Mouse (Mus musculus): ENCODE measurements around the gene Ptpdc1.

The Ptpdc1 gene

DNA sequence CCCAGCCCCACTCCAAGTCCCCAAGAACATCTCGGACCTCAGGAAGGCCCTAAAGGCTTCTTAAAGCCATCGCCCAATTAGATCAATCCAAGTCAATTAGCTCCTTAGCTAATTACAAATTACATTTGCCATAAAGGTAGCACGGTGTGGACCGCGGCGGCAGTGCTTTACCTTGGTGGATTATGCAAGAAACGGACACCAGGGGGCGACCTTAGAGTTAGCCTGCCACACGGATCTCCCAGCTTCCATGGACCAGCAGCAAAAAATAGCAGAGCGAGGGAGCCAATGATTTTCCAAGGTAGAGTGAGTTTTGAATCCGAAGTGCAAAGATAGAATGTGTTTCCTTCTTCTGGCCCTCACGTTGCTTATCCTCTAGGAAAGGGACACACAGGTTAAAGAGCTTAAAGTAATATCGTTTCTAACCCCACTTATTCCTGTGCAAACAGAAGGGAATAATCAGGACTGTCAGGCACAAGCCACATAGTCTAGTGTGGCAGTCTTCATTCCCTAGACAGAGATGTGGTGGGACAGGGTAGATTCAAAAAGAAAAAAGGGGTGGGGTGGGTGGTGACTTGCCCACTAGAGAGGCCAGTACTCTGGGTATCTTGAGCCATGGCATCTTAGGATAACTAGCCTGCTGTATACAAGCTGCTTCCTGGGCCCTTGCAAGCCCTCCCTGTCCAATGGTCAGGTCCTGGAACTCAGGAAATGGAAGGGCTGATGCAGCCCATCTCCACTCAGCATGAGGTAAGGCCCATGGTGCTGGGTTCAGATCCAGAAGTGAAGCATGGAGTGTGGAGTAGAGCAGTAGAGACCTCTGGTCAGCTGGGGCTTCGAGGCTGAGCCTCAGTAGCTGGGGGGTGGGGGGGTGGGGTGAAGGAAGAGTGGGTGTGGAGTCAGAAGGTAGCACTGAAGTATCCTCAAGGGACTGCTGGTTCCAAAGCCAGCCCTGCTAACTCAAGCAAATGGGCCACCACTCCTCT lies 28.6 kb upstream of the Ptpdc1 start:
- peak in 1 of 2 experiments; percentile 72 for DNase-seq

DNA sequence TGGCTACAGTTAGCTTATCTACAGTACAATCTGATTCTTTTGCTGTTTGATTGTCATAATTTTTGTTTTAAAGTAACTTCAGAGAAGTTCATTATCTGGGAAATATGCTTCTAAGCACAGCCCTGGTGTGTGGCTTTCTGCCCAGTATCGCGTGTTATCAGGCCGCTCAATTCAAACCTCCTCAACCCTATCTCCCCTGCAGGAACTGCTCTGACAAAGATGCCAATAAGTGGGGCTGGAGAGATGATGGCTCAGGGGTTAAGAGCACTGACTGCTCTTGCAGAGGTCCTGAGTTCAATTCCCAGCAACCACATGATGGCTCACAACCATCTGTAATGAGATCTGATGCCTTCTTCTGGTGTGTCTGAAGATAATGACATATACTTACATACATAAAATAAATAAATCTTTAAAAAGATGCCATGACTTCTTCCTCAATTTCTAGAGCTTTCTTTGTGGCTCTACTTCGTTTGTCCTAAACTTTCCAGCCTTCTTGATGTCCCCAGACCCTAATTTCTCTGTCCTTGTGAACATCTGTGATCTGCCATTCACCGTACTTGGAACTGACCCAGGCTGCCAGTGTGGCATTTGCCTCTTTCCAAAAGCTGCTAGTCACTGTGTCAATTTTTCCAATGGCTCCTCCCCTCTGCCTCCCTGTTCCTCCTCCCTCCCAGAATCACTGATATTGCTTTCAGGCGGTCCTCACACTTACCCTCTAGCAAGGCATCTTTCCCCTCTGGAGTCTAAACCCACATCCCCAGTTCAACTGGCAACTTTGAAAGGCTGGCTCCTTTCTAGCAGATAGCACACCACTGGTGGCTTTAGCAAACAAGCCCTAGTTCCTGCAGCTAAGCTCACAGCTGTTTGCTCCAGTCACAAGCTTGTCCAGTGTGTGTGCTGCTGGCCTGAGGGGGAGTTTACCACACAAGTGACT lies 25.9 kb upstream of the Ptpdc1 start:
- no peak for DNase-seq

DNA sequence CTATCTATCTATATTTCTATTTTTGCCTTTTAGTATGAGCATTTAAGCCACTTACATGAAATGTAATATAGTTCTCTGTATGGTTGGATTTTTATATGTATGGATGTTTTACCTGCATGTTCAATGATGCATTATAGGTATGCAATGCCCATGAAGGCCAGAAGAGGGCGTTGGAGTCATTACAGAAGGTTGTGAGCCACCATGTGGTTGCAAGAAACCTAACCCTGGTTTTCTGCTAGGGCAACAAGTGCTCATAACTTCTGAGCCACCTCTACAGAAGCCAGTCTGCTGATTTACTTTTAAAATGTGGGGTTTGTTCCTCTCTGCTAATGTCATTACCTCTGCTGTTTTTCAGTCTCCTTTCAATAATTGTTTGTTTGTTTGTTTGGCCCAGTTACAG lies 25.2 kb upstream of the Ptpdc1 start:
- DNase-seq = no peak

DNA sequence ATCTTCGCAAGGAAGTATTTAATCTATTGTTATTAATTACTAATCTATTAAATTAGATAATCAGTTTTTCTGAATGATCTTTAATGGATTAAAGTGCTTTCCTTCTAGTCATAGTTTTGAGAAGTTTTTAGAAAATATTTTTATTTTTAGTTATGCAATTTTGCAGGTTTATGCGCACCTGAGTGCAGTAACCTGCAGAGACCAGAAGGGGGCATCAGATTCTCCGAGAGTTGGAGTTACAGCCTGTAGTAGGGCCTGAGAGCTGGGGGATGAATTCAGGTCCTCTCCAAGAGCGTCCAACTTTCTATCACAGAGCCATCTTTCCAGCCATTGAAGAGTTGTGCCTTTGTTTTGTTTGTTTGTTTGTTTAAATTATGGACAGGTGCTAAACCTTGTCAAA lies 21.2 kb upstream of the Ptpdc1 start:
- DNase-seq = no peak

DNA sequence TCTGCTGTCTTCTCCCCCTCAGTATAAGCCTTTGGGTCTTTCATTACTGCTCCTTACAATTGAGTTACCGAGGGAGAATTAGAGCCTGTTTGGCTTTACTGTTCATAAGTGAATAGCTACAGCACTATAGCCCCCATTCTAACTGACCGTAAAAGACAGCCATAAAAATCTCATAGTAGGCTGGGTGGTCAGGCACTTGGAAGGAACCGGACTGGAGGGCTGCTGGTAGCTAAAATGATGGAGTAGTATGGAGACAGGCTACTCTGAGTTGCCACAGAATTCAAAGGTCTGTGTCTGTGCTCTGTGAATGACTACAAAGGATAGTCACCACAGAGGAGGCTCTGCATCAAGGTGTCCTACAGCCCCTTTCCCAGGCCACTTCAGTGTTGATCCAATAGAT lies 18.5 kb upstream of the Ptpdc1 start:
- DNase-seq = no peak

DNA sequence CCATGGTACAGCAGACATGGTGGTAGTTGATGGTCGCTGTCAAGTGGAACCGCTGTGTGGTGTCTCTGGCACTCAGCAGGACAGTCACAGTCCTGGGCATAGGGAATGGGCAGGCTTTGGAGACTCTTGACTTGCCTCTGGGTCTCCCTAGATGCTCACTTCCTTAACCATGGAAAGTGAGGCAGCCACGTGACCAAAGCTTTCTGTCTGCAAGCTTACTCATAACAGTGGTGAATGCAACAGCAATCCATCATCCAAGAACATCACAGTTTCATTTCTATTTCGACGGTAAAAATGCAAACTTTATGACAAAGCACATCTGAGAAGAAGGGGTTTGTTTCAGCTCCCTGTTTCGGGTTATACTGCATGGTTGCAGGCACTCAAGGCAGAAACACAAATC lies 17.6 kb upstream of the Ptpdc1 start:
- DNase-seq = no peak

DNA sequence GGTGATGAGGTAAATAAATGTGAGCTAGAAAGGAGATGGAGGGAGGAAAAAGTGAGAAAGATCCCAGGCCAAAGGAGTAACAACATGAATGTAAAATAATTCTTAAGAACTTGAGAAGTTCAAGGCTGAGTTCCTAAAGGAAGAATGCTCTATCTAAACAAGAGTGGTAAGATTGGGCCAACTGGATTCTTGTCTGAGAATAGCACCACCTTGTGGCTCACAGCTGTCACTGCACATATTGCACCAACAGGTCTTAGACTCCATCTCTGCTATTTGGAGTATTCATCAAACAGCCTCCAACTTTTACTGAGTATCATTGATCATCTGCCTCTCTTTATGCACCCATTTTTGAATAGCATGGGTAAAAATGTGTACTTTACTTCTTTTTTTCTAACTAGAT lies 14.1 kb upstream of the Ptpdc1 start:
- DNase-seq = peak; percentile 38 to 69

DNA sequence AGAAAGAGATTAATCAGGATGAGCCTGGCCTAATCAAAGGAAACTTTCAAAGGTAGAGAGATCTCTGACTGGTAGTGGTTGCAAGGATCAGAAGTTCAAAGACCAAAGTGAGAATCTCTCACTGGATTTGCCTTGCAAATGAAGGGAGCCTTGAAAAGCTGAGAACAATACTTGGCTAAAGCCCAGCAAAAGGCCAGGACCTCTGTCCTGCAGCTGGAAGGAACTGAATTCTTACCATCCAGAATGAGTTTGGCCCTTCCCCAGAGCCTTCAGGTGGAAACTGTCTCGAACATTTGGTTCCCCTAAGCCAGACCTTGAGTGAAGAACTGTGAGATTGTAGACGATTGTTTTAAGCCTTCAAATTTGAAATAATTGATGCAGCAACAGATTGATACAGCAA lies 12.2 kb upstream of the Ptpdc1 start:
- no peak for DNase-seq

DNA sequence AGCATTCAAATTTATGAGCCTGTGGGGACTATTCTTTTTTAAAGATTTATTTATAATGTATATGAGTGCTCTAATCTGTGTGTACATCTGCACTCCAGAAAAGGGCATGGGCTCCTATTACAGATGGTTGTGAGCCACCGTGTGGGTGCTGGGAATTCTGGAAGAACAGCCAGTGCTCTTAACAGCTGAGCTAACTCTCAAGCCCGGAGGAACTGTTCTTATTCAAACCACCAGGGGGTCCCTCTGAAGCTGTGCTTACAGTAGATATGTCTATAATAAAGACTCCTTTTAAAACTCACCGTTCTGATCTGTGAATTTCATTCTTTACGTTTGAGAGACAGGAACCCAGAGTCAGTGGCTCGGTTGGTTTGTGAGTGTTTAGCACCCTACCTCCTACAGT lies 6.2 kb upstream of the Ptpdc1 start:
- no peak for DNase-seq

DNA sequence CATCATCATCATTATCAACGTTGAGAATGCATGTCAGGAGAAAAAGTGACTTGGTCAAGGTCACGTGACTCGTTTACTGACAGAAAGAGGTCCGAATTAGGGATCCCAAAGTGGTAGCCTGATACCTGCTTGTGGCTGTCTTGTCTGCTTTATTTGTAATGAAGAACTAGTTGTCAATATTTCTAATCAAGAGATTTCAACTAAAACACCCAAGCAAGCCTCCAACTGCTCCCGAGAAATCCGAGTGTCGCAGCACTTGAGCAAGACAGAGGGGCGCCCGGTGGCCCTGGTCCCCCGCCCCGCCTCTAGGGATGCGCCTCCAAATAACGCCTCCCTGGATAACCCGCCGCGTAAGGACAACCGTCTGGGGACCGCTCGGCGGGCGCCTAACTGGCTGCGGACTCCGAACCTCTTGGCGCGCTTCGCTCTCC lies 481 bp downstream of the Ptpdc1 start:
- DNase-seq = no peak

DNA sequence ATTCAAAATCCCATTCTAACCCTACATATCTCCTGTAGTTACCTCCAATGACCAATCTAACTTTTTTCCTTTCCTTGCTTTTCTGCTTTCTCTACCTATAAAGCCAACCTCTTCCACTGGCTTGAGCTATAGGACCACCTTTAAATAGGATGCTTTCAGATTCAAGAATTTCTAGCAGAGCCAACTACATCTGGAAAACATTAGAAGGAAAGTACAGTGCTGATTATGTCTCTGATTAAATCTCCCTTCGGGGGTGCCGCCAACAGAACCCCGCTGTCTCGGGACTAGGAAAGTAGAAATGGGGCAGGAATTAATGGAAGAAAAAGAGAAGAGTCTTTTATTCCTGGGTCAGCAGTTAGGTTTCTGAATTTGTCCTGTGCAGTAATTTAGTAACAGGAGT lies 6.6 kb downstream of the Ptpdc1 start:
- DNase-seq = no peak

DNA sequence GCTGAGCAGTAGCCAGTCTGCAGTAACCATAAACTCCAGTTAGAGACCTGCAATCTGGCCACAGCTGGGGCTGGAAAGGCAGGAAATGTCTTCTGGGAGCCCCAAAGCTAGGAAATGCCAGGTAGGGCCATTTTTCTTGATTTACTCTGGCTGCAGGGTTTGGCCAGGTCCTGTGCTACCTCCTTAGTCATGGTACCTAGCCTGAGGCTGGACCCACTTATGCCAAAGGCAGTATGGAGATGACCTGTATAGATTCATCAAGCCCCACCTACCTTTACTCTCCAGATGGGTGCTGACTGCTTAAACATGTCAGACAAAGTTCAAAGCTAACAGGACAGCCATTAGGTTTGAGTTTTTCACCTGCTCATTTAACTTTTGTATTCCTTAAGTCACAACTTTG lies 7.7 kb downstream of the Ptpdc1 start:
- no peak for DNase-seq

DNA sequence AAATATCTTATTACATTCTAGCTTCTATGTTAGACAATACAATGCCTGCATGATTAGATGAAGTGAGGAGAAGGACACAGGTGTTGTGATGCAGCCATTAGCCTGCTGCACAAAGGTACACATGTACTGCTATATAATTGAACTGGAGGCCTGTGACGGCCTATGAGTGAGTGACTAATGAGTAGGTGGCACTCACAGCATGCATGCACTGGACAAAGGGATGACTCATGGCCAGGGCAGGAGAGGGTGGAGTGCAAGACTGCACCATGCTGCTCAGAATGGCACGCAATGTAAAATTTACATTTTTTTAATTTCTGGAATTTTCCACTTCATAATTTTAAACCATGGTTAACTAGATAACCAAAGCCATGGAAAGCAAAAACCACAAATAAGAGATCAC lies 10.9 kb downstream of the Ptpdc1 start:
- no peak for DNase-seq

DNA sequence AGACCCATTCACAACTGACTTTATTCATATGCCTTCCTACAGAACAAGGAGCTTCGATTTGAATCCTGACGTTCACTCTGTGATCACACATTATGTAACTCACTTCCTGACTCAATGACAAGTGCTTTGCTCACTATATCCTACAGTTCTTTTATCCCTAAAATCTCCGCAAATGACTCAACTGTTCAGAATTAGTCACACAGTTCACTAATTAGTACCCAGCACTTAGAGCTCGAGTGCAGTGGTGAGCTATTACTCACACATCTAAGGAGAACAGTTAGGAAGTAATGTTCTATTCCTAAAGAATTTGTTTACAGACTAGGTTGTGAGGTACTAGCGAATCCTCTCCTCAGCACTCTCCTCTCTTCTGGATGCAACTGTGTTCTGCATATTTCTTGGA lies 16.4 kb downstream of the Ptpdc1 start:
- no peak for DNase-seq

DNA sequence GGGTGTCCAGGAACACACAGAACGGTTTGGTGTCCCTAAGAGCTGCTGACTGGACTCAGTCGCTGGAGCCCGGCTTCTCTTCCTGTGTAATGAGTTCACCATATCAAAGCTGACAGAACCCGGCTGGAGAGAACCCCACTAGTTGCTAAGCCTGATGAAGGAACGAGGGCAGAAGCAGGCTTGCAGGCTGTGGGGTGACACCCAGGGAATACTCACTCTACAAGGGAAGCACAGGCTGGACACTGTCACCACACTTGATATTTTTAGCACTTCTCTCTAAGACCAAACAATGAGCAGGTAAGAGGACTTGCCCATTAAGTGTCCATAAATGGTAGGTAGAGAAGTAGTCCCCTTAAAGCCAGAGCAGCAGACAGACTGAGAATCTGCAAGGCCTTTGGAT lies 20.9 kb downstream of the Ptpdc1 start:
- DNase-seq = no peak

DNA sequence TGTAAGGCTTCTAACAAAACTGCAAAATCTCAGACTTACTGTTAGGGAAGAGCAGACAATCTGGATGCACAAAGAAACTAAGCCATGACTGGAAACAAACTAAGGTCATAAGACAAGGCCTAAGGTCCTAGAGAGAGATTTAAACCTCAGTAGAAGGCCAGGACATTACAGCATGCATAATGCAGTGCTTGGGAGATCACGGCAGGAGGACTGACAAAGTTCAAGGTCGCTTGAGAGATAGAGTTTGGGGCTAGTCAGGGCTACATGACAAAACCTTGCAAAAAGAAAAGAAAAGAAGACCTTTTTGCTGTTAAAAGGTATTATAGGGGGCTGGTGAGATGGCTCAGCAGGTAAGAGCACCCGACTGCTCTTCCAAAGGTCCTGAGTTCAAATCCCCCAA lies 22.2 kb downstream of the Ptpdc1 start:
- DNase-seq = no peak

DNA sequence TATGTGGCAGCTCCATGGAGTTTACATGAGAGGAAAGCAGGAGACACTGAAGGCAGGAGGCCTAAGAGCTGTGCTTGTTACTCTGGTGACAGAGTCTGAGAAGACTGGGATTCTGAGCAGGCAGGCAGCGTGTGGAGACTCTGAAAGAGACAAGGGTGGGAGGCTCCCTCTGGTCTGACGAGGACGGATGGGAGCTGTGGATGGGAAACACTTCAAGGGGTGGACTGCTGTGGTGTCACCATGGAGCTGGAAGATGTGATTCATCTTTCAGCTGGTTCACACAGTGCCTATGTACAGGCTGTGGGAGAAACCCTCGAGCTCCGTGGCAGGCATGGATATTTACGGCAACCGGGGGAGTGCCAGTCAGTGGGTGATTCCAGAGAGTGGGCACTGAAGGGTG lies 30.9 kb downstream of the Ptpdc1 start:
- DNase-seq = no peak

DNA sequence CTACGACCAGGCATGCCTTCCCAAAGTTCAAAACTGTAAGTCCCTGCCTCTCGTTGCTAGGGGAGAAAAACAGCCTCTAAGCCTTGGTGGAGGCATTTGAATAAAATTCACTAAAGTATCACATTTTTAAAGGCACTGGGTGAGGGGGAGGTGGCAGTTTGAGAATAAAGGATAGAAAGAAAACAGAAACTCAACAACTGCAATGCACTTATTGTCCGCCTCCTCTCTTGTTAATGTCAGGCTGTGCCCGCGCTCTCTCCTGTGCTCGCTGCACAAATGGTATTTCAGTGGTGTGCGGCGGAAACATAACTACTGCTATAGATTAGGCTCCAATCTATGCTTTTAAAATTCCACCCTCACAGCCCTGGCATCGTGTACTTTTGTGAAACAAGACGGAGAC lies 31.4 kb downstream of the Ptpdc1 start:
- no peak for DNase-seq

DNA sequence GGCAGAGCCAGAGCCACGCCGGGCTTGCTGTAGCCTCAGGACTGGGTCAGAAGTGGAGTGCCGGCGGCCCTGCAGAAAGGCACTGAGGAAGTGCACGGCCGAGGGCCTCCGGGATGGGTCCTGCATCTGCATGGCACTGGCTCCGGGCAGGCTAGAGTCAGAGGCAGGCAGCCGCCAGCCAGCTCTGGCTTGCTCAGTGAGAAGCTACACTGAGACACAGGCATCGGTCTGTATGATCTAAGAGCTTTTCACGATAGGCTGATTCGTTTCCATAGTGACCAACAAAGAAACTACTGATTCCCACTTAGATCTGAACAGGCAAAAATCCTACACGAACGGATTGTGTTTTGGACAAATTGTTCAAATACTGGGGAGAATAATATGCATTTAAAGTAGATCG lies 32.3 kb downstream of the Ptpdc1 start:
- DNase-seq = no peak

DNA sequence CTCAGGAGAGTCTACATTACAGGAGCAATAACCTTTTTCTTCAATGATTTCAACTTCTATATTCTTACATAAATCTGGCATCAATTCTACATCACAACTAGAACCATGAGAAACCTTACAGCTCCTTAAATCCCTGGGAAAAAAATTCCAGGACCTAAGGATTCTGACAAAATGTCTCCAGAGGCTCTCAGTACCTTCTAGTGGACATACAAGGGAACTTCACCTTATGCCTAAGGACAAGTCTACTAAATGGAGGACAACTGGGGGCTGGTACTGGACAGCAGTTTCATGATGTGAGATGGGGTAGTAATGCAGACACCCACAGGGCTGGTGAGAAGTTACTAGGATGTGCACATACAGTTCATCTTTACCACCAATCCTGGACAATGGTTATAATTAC lies 34.7 kb downstream of the Ptpdc1 start:
- DNase-seq = no peak

DNA sequence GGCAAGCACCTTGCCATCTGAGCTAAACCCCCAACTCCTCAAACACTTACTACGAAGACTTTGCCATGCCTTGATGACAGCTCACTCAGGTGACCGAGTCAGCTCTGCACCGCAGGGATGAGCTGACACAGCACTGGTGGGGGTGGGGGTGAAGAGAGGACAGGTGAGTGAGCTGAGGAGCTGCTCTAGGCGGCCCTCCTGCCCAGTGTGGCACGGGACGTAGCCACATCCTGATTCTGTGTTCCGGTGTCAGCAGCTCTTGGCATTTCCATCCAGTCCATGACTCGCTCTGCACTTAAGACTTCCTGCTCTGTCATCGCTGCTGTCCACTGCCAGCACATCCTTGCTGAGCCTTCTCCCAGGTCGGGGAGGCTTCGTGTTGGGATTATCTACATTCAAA lies 38.1 kb downstream of the Ptpdc1 start:
- DNase-seq = peak in 1 of 2 experiments; percentile 26

DNA sequence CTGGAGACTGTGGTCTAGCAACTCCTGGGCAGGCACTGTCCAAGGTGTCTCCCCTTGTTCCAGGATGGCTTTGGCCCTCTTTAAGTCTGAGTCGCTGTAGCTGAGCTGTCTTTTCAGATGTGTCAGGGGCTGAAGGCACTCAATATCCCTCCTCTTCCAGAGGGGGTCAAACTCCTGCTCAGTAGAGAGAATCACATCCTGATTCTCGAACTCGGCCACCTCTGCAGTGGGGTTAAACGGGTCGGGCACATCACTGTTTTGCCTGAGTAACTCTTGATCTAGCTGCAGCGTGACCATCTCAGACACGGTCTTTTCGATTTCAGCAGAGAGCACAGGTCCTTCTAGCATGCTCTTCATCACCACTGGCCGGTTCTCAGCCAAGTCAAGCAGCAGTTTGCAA lies 39.0 kb downstream of the Ptpdc1 start:
- DNase-seq = no peak

DNA sequence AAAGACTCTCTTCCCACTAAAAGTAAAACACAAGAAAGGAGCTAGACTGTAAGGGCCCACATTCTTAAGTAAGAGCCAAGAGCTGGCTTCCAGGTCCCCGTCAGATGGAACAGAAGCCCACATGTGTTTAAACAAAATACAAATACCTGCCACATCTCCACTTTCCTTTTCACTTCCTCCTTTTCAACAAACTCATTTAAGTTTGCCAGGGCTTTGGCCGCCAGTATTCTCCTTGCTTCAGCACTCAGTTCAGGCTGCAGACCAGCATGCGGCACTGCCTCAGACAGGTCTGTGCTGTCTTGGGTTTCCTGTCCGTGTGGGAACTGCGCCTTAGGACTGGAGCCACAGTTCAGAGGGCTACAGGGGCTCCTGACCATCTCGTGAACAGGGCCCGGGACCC lies 39.7 kb downstream of the Ptpdc1 start:
- no peak for DNase-seq

Measured in lung, postnatal 4 days (tissue).